25 mouse cellular contexts compared by ENCODE assay signal in genomic region chr2:121244099-121244498, GRCm38 (mm10). TPM values are rescaled to one million over a fixed set of nuclear protein-coding genes. Genes with fewer than 3 reads are reported as not detected.
DNase-seq lines count a peak whose midpoint lies in the region; TF ChIP-seq lines count a peak whose summit lies in the region.
"Had no signal": no experiment of that assay in that cellular context is flagged by ENCODE, and none has a peak within 500 bp of the region (broad histone marks: within the 10 kb centered on the region; RNA-seq: fewer than 3 reads in every experiment).

No protein-coding gene starts in this region.

- TF ChIP-seq POLR2A in cortical plate, adult 2 months (IDR thresholded peaks at IDR 0.05; ENCODE audit: extremely low read depth, insufficient read depth, low read length): no peak

- H3K27ac ChIP-seq in cortical plate, adult 2 months (ENCODE audit: insufficient read depth, low read length): 0 out of 2 replicates have a peak overlapping the region, but pooled peaks have one; percentile 64
- H3K27ac ChIP-seq: embryonic facial prominence, embryonic 12.5 days; embryonic facial prominence, embryonic 15.5 days; heart, adult 2 months; heart, embryonic 10.5 days; heart, embryonic 13.5 days; hindbrain, embryonic 14.5 days; hindbrain, postnatal 0 days had no signal

- no peak for TF ChIP-seq CTCF in cortical plate, adult 2 months (IDR thresholded peaks at IDR 0.05; ENCODE audit: extremely low read depth, insufficient read depth, low read length)

- DNase-seq in layer of hippocampus, adult 18-20 months (ENCODE audit: low spot score in 2 of 2): peak; percentile 40 to 73
- DNase-seq in layer of hippocampus, adult 9-10 months (ENCODE audit: low spot score): no peak
- DNase-seq in layer of hippocampus, adult 8-10 months (ENCODE audit: low spot score in 2 of 2): peak; percentile 25 to 39
- no peak for DNase-seq in embryo, embryonic 9.5 days (ENCODE audit: extremely low spot score)
- DNase-seq in cerebellum, postnatal 10 days: no peak
- DNase-seq: adrenal gland, adult 8-10 months; adrenal gland, postnatal 36 days; cerebellum, adult 11 months; cerebellum, adult 2 months; cerebellum, adult 9-11 months; cerebellum, postnatal 36 days; forebrain, postnatal 0 days; gastrocnemius, postnatal 10 days; gastrocnemius, postnatal 36 days; heart, adult 2 months; heart, postnatal 14 days; heart, postnatal 4 days had no signal

- peaks cover 4% of the 10 kb centered on the region; the same call in 1 of the 2 replicates for H3K4me1 ChIP-seq in cortical plate, adult 2 months (ENCODE audit: control insufficient read depth, insufficient read depth, low read length)
- H3K4me1 ChIP-seq: embryonic facial prominence, embryonic 12.5 days; embryonic facial prominence, embryonic 15.5 days; heart, embryonic 10.5 days had no signal

- no peak overlapping the region for H3K4me3 ChIP-seq in cortical plate, adult 2 months (ENCODE audit: insufficient read depth, low read length)
- H3K4me3 ChIP-seq: embryonic facial prominence, embryonic 12.5 days; embryonic facial prominence, embryonic 15.5 days; heart, adult 2 months; heart, embryonic 10.5 days; heart, embryonic 13.5 days had no signal

RNA-seq across cellular contexts. Expression of gene Trp53bp1, which starts 27.1 kb away (rescaled TPM):
- total RNA-seq in layer of hippocampus, adult 18-20 months (2021): 100 to 1,000 TPM; 128 to 144 TPM
- 63.6 and 64.0 TPM in 2 replicates for polyA plus RNA-seq in cortical plate, adult 2 months (2012; rRNA removed)
- total RNA-seq in layer of hippocampus, adult 8-10 months (2022): 100 to 1,000 TPM; 144 to 183 (median 161) TPM

RNA-seq across cellular contexts. Expression of gene Map1a, which starts 45.3 kb away (rescaled TPM):
- total RNA-seq in layer of hippocampus, adult 18-20 months (2021): 100 to 1,000 TPM; 595 to 602 TPM
- 246 and 252 TPM in 2 replicates for polyA plus RNA-seq in cortical plate, adult 2 months (2012; rRNA removed)
- total RNA-seq in layer of hippocampus, adult 8-10 months (2022): 100 to 1,000 TPM; 585 to 644 (median 617) TPM
- total RNA-seq: granulocyte monocyte progenitor cell, adult 5-6 weeks had no signal

Comparison
In these comparisons a context has a peak if more than half of its experiments do, and no peak if none do; other contexts are left out.
1. DNase-seq: peak in layer of hippocampus, adult 18-20 months (2 of 2) and layer of hippocampus, adult 8-10 months (2 of 2); none in layer of hippocampus, adult 9-10 months (single experiment), embryo, embryonic 9.5 days (single experiment) and cerebellum, postnatal 10 days (0 of 2).